Mouse (Mus musculus): Measurements from ENCODE around the gene Klf7. TPM values are rescaled to one million over a fixed set of nuclear protein-coding genes. Genes with fewer than 3 reads are reported as not detected.
A peak's percentile ranks its signal among the peaks of the same experiment; 100 is the strongest.

Klf7 gene
- polyA plus RNA-seq, 1 experiment from 2014 or later: 13.8 TPM

DNA sequence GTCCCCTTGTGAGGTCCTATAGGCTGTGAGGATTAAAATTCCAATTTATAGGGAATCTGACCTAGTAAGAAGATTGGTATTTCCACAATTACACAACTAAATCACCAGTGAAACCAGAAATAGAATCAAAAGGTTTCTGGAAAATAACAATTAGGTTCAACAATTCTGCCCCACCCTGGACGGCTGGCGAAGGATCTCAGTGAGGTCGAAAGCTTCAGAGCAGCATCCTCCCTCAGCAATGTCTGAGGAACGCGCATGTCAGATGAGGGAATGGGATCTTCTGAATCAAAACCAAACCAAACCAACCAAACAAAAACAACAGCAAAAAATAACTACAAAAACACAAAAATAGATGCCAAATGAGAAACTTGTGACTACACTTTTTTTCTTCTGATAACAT is 29.1 kb downstream of the Klf7 start:
- H3K9me3 ChIP-seq: no peaks in the 10 kb centered on the region
- no peak overlapping the region for H3K4me3 ChIP-seq
- H3K27ac ChIP-seq: no peak overlapping the region
- no peaks in the 10 kb centered on the region for H3K27me3 ChIP-seq (ENCODE audit: poor library complexity, severe bottlenecking)
- H3K4me1 ChIP-seq: peaks cover 36% of the 10 kb centered on the region
- 92% methylated on average over 5 of the region's 5 CpGs for WGBS
- H3K36me3 ChIP-seq (replicated peaks): no peaks in the 10 kb centered on the region
- no peak for DNase-seq (ENCODE audit: extremely low spot score, low spot score)

GRCm38 (mm10) chr1:64091591-64091990 is 30.5 kb downstream of the Klf7 start:
- Histone ChIP-seq H3K27me3 (ENCODE audit: poor library complexity, severe bottlenecking) (no peaks in the 10 kb centered on the region), H3K36me3 (replicated peaks) (no peaks in the 10 kb centered on the region), H3K4me3 (no peak overlapping the region), H3K4me1 (peaks cover 34% of the 10 kb centered on the region), H3K27ac (no peak overlapping the region), H3K9me3 (no peaks in the 10 kb centered on the region)
- 85% methylated on average over 9 of the region's 9 CpGs for WGBS
- DNase-seq (ENCODE audit: extremely low spot score, low spot score): no peak

DNA sequence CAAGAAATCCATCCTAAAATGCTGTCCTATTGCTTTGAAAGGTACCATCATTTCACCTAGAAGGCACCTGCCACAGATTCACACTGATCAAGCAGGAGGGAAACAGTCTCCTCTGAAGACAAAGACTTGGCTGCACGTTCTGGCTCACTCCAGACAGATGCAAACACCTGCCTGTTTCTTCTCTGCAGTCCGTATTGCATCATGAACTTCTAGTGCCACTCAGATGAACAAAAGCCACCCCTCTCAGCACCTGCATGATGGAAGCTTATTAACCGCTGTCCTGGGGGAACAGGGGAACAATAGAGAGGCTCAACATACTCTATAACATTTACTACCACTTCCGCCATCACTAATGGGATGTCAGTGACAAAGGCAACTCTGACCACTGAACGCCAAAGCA is 31.5 kb downstream of the Klf7 start:
- Histone ChIP-seq H3K36me3 (replicated peaks) (no peaks in the 10 kb centered on the region), H3K4me3 (no peak overlapping the region), H3K9me3 (no peaks in the 10 kb centered on the region), H3K27me3 (ENCODE audit: poor library complexity, severe bottlenecking) (no peaks in the 10 kb centered on the region), H3K4me1 (peaks cover 31% of the 10 kb centered on the region), H3K27ac (no peak overlapping the region; the same call in 1 of the 2 replicates)
- no peak for DNase-seq (ENCODE audit: extremely low spot score, low spot score)
- WGBS: 91% methylated on average over 5 of the region's 5 CpGs

DNA sequence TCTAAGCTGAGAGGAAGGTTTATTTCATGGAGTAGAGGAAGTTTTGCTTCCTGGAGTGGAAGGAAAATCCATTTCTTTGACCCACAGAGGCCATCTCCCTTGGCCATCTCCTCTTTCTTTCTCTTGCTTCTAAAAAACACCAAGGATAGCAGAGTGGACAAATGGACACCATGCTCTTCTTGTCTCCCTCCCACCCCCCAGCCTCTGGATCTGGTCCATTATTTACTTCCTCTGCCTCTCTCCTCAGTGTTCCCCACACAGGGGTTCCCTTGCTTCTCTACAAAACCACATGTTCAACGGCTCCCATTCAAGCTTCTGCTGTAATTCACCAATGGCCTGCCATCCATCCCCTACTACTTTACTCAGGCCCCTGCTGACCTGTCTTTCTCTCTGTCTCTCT is 32.4 kb downstream of the Klf7 start:
- no peak for DNase-seq (ENCODE audit: extremely low spot score, low spot score)
- WGBS: 100% methylated on average over 1 of the region's 1 CpGs

GRCm38 (mm10) chr1:64088604-64089320 is 33.3 kb downstream of the Klf7 start:
- H3K27me3 ChIP-seq (ENCODE audit: poor library complexity, severe bottlenecking): no peaks in the 10 kb centered on the region
- H3K4me1 ChIP-seq: peaks cover 31% of the 10 kb centered on the region
- no peak overlapping the region for H3K4me3 ChIP-seq
- 84% methylated on average over 12 of the region's 12 CpGs for WGBS
- no peaks in the 10 kb centered on the region for H3K36me3 ChIP-seq (replicated peaks)
- DNase-seq (ENCODE audit: extremely low spot score, low spot score): no peak
- peak overlapping the region; percentile 75 for H3K27ac ChIP-seq
- no peaks in the 10 kb centered on the region for H3K9me3 ChIP-seq

More for the DNA sequence above, 32.4 kb downstream of the Klf7 start:
- Histone ChIP-seq H3K4me1 (peaks cover 31% of the 10 kb centered on the region), H3K4me3 (no peak overlapping the region), H3K27ac (no peak overlapping the region), H3K9me3 (no peaks in the 10 kb centered on the region), H3K36me3 (replicated peaks) (no peaks in the 10 kb centered on the region), H3K27me3 (ENCODE audit: poor library complexity, severe bottlenecking) (no peaks in the 10 kb centered on the region)

DNA sequence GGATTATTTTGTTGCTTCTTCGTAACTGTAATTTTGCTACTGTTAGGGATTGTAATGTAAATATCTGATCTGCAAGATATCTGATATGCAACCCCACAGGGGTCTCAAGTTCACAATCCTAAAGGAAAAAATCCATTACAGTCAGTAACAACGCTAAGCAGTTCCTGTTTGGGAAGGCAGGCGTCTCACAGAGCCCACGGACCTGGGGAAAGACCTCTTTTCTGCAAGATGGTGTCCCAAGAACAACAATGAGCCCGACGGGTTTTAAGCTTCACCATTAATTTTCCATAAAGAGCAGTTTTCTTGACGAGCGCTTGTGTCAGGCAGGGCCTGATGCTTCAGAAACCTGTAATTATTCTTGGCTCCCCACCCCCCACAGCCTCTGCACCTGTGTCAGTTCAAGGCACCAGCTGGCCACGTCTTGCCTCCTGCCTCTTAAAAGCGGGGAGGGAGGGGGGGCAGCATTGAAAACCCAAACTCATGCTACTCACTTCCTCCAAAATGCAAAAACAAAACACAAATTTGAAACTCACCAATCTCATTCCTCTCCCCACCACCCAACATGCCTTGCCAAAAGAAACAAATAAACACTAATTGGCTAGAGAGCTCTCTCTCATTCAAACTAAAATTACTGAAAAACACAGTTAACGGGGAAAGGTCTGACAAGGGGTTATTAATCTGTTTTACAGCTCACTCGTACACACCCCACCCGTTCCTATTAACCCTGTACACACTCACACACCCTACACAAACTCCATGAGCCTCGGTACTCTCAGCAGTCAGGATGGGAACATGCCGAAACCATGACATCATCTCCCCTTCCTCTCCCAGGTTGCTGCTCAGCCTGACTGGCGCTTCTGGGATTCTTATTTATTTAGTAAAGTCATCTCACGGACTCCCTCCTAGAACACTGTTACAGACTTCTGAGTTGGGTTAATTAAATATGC is 34.2 kb downstream of the Klf7 start:
- DNase-seq (ENCODE audit: extremely low spot score, low spot score): no peak

GRCm38 (mm10) chr1:64085875-64086274 is 36.2 kb downstream of the Klf7 start:
- 84% methylated on average over 4 of the region's 4 CpGs for WGBS
- no peak for DNase-seq (ENCODE audit: extremely low spot score, low spot score)

More for the DNA sequence above, 34.2 kb downstream of the Klf7 start:
- Histone ChIP-seq H3K27me3 (ENCODE audit: poor library complexity, severe bottlenecking) (no peaks in the 10 kb centered on the region), H3K4me3 (no peak overlapping the region), H3K4me1 (peaks cover 31% of the 10 kb centered on the region), H3K27ac (peak overlapping the region; percentile 75), H3K9me3 (no peaks in the 10 kb centered on the region), H3K36me3 (replicated peaks) (no peaks in the 10 kb centered on the region)
- WGBS: 52% methylated on average over 17 of the region's 17 CpGs

GRCm38 (mm10) chr1:64085361-64085760 is 36.7 kb downstream of the Klf7 start:
- Histone ChIP-seq H3K4me3 (no peak overlapping the region), H3K27me3 (ENCODE audit: poor library complexity, severe bottlenecking) (no peaks in the 10 kb centered on the region), H3K4me1 (peaks cover 35% of the 10 kb centered on the region), H3K36me3 (replicated peaks) (no peaks in the 10 kb centered on the region), H3K27ac (no peak overlapping the region), H3K9me3 (no peaks in the 10 kb centered on the region)
- DNase-seq (ENCODE audit: extremely low spot score, low spot score): no peak
- 93% methylated on average over 4 of the region's 4 CpGs for WGBS

More at GRCm38 (mm10) chr1:64085875-64086274, 36.2 kb downstream of the Klf7 start:
- peaks cover 35% of the 10 kb centered on the region for H3K4me1 ChIP-seq
- H3K27ac ChIP-seq: no peak overlapping the region
- H3K4me3 ChIP-seq: no peak overlapping the region
- H3K9me3 ChIP-seq: no peaks in the 10 kb centered on the region
- H3K36me3 ChIP-seq (replicated peaks): no peaks in the 10 kb centered on the region
- H3K27me3 ChIP-seq (ENCODE audit: poor library complexity, severe bottlenecking): no peaks in the 10 kb centered on the region

DNA sequence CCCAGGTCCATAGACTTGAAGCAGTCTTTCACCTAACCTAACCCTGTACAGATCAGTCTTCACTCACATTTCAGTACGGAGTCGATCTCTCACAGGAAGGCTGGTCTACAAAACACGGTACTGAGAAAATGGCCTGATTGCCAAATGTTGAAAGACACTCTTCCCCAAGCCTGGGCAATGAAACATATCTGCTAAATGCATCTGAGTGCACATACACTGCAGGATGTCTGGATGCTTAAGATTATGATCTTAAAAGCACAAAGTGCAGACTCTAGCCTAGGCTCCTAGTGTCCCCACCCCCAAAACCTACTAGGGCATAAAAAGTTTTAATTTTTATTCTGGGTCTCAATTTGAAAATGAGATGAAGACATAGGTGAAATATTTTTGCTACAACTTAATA is 37.4 kb downstream of the Klf7 start:
- Histone ChIP-seq H3K4me3 (no peak overlapping the region), H3K4me1 (peaks cover 29% of the 10 kb centered on the region), H3K36me3 (replicated peaks) (no peaks in the 10 kb centered on the region), H3K9me3 (no peaks in the 10 kb centered on the region), H3K27ac (no peak overlapping the region), H3K27me3 (ENCODE audit: poor library complexity, severe bottlenecking) (no peaks in the 10 kb centered on the region)
- DNase-seq (ENCODE audit: extremely low spot score, low spot score): no peak
- WGBS: 89% methylated on average over 3 of the region's 3 CpGs

GRCm38 (mm10) chr1:64081791-64082190 is 40.3 kb downstream of the Klf7 start:
- H3K27me3 ChIP-seq (ENCODE audit: poor library complexity, severe bottlenecking): no peaks in the 10 kb centered on the region
- peaks cover 23% of the 10 kb centered on the region for H3K4me1 ChIP-seq
- WGBS: 86% methylated on average over 1 of the region's 1 CpGs
- DNase-seq (ENCODE audit: extremely low spot score, low spot score): no peak
- H3K9me3 ChIP-seq: no peaks in the 10 kb centered on the region
- peaks cover 23% of the 10 kb centered on the region for H3K36me3 ChIP-seq (replicated peaks)
- H3K4me3 ChIP-seq: no peak overlapping the region
- no peak overlapping the region for H3K27ac ChIP-seq

GRCm38 (mm10) chr1:64081217-64081616 is 40.9 kb downstream of the Klf7 start:
- peaks cover 26% of the 10 kb centered on the region for H3K36me3 ChIP-seq (replicated peaks)
- H3K27ac ChIP-seq: no peak overlapping the region
- 71% methylated on average over 2 of the region's 2 CpGs for WGBS
- no peaks in the 10 kb centered on the region for H3K27me3 ChIP-seq (ENCODE audit: poor library complexity, severe bottlenecking)
- H3K4me1 ChIP-seq: peaks cover 22% of the 10 kb centered on the region
- H3K4me3 ChIP-seq: no peak overlapping the region
- no peak for DNase-seq (ENCODE audit: extremely low spot score, low spot score)
- no peaks in the 10 kb centered on the region for H3K9me3 ChIP-seq

GRCm38 (mm10) chr1:64080263-64080662 is 41.8 kb downstream of the Klf7 start:
- H3K36me3 ChIP-seq (replicated peaks): peaks cover 28% of the 10 kb centered on the region
- no peaks in the 10 kb centered on the region for H3K9me3 ChIP-seq
- 89% methylated on average over 2 of the region's 2 CpGs for WGBS

DNA sequence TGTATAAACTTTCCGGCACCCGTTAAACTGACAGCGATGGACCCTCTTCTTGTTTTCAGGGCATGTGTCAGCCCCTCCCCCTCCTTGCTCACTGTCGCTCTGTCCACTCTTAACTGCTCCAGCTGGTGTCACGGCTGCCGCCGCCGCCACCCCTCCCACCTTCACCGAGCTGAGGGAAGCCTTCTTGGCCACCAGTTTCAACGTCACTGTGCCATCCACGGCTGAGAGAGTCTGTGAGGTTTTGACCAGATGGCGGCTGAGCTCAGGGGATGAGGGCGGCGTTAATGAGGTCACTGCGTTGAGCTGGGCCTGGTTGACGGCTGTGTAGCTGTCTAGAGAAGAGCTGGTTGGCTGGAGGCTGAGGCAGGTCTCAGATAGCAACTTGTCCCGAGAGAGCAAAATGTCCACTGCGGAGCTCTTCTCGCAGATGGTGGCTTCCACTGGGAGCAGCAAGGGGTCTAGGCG is 43.3 kb downstream of the Klf7 start:
- Histone ChIP-seq H3K9me3 (no peaks in the 10 kb centered on the region), H3K27me3 (ENCODE audit: poor library complexity, severe bottlenecking) (no peaks in the 10 kb centered on the region), H3K4me1 (peaks cover 28% of the 10 kb centered on the region), H3K4me3 (no peak overlapping the region), H3K27ac (peak overlapping the region; percentile 58; the same call in 1 of the 2 replicates), H3K36me3 (replicated peaks) (peaks cover 33% of the 10 kb centered on the region)
- no peak for DNase-seq (ENCODE audit: extremely low spot score, low spot score)
- WGBS: 90% methylated on average over 20 of the region's 20 CpGs

More at GRCm38 (mm10) chr1:64080263-64080662, 41.8 kb downstream of the Klf7 start:
- Histone ChIP-seq H3K27ac (no peak overlapping the region), H3K4me1 (peaks cover 22% of the 10 kb centered on the region), H3K4me3 (no peak overlapping the region), H3K27me3 (ENCODE audit: poor library complexity, severe bottlenecking) (no peaks in the 10 kb centered on the region)
- no peak for DNase-seq (ENCODE audit: extremely low spot score, low spot score)
